Mouse (Mus musculus): ENCODE results near the gene Usp34.
"Not testable (repeated sequence)": the region's sequence is repeated elsewhere in the genome, so short reads cannot be mapped to it uniquely, and the experiment has no call there.

The Usp34 gene

DNA sequence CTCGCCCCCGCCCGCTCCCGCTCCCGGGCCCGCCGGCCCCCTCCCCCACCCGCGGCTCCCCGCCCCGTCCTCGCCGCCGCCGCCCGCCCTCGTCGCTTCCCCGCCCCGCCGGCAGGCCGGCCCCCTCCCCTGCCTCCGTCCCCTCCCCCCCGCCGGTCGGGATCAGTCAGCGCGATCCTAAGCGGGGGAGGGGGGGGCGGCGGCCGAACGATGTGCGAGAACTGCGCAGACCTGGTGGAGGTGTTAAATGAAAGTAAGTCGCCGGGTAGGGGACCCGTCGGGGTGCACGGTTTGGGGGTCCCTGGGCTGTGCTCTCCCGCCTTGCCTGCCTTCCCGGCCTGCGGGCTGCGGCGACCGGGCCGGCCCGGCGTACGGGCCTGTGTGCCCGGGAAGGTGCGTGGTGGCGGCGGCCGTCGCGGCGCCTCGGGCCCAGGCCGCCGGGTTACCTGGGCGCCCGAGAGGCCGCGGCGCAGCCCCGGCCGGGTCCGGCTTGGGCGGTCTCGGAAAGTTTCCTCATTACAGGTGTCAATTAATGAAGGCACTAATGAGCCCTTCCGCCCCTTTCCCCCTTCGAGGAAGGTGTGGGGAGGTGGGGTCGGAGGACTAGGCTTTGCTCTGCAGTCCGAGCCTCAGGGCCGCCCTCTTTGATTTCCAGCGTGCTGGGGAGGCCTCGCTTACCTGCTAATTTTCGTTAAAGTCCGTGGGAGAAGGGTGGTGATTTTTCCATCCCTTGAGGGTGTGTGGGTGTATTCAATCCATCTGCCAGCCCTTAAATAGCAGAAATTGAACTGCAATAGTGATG is at the start of gene Usp34:
Gene Usp34, plus strand, starts transcription at position 132 of the 802 bp plus-strand sequence.
- DNase-seq (ENCODE audit: low read depth, low spot score) = peak; percentile 70

DNA sequence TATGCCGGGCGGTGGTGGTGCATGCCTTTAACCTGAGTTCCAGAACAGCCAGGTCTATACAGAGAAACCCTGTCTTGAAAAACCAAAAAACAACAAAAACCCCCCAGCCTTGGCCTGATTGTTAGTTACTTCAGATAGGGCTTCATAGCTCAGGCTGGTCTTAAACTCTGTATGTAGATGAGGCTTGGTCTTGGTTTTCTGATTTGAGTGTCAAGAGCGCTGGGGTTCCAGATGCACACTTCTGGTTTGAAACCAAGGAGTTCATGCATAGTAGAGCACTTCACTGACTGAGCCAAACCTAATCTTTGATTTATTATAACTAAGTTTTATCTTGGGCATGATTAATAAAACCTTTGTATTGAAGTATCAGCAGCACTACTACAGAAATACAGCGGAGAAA is 47.6 kb upstream of the Usp34 start:
- no peak for DNase-seq (ENCODE audit: low read depth, low spot score)

DNA sequence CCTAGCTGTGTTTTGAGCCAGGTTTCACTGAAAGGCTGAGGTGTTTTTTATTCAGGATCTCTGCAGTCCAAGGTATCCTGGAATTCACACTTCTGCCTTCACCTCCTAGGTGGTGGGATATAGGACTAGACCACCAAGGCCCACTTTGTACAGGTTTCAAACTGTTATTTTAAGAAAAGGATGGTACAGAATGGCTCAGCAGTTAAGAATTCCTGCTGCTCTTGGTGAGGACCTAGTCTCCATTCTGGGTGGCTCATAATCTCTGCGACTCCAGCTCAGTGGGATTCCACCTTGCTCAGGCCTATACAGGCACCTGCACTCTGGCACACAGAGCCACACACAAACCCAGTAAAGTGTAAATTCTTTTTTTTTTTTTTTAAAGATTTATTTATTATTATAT is 47.2 kb upstream of the Usp34 start:
- no peak for DNase-seq (ENCODE audit: low read depth, low spot score)

DNA sequence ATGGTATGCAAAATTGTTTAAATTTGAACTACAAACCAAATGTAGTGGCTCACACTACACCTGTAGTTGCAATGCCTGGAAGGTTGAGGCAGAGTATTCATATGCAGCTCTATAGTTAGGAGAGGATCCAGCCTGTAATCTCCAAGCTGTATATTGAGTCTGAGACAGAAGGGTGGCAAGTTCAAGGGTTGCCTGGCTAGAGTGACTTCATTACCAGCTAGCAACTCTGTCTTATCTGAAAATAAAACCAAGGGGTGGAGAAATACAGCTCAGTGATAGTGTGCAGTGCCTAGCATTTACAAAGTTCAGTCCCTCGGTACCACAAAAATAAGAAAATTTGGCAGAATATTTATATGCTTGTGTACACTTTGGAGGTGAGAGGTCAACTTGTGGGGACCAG is 46.5 kb upstream of the Usp34 start:
- no peak for DNase-seq (ENCODE audit: low read depth, low spot score)

DNA sequence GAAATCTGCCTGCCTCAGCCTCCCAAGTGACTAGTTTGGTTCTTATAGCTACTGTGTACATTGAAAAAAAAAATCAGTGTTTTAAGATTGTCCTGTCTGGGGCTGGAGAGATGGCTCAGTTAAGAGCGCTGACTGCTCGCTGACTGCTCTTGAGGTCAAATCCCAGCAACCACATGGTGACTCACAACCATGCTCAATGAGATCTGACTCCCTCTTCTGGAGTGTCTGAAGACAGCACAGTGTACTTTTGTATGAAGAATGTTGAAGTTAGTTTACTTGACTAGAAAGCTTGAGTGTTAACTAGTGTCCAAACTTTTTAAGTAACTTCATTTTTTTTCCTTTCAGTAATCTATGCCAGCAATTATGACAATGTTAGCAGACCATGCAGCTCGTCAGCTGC is 45.2 kb upstream of the Usp34 start:
- DNase-seq (ENCODE audit: low read depth, low spot score) = peak; percentile 77

DNA sequence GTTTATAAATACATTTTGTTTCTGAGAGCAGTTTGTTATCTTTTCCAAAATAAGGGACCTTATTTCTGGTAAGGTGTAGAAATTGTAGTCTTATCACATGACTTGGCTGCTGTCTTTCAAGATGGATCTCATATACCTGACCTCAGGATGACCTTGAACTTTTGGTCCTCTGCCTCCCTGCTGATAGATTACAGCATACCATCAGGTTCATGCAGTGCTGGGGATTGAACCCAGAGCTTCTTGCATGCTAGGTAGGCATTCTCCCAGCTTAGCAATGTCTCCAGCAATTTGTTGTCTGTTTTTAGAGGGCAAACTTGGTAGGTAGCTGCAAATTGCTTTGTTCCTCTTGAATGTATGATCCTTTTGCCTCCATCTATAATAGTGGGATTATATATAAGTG is 41.7 kb upstream of the Usp34 start:
- DNase-seq (ENCODE audit: low read depth, low spot score) = peak; percentile 81

DNA sequence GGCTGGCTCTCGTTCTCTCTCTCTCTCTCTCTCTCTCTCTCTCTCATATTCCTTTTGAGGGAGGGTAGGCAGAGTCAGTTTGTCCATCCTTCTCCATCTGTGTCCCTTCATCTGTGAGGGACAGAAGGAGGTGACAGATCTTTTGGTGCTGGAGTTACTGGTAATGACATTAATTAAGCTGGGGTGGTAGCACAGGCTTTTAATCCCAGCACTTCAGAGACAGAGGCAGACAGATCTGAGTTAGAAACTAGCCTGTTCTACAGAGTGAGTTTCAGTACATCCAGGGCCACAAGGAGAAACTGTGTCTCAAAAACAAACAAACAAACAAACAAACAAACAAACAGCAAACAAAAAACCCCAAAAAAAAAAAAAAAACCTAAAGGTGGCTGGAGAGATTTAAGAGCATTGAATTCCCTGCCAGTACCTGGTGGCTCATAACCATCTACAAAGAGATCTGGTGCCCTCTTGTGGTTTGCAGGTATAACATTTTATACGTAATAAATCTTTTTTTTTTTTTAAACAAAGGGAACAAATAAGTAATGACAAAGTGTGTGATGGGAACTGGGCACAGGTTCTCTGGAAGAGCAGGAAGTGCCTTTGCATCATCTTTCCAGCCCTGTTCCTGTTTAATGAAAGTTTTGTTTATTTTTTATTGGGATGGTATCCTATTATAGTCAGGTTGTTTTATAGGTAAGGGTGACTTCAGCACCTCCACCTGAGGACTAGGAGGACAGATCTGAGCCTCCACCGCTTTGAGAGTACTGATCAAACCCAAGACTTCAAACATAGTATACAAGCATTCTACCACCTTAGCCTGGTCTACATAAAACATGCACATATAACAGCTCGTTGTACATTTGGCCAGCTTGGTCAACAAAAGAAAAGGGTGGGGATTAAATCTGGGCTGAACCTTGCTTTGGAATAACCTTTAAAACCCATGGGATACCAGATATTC is 34.6 kb upstream of the Usp34 start:
- peak; percentile 63 for DNase-seq (ENCODE audit: low read depth, low spot score)

DNA sequence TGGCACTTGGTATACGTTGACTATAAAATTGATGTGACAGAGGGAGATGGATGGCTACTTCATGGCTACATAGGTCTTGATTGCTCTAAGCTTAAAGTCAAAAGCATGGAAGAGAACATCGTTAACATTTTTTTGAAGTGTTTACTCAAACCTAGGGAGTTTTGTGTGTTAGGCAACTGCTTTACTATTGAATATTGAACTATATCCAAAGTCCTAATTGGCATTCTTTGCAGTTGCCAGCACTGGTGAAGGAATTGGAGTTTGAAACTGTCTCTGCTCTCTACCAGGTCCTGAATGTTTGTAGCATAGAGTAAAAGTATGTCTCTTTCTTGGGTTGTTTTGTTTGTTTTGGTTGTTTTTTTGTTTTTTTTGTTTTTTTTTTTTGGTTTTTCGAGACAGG is 30.9 kb upstream of the Usp34 start:
- DNase-seq (ENCODE audit: low read depth, low spot score) = no peak

DNA sequence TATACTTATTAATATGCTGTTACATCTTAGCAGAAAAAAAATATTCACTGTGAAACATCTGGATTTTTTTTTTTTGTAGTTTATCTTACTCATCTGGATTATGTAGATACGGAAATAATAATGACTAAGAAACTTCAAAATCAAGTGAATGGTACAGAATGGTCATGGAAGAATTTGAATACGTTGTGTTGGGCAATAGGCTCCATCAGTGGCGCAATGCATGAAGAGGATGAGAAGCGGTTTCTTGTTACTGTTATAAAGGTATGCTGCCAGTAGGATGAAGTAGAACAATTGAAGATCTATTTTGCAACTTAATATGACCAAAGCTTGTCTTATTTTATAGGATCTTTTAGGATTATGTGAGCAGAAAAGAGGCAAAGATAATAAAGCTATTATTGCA is 22.2 kb upstream of the Usp34 start:
- no peak for DNase-seq (ENCODE audit: low read depth, low spot score)

DNA sequence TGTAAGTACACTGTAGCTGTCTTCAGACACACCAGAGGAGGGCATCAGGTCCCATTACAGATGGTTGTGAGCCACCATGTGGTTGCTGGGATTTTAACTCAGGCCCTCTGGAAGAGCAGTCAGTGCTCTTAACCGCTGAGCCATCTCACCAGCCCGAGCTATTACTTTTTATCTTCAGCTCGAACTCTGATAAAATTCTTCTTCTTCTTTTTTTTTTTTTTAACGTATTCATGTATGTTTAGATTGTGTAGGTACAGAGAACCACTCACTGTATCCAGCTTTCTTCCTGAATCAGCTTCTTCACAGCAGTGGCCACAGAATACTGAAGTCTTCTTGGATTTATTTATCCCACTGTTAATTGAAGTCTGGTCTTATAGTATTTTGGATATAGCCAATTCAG is 17.8 kb upstream of the Usp34 start:
- DNase-seq (ENCODE audit: low read depth, low spot score) = not testable (repeated sequence)

DNA sequence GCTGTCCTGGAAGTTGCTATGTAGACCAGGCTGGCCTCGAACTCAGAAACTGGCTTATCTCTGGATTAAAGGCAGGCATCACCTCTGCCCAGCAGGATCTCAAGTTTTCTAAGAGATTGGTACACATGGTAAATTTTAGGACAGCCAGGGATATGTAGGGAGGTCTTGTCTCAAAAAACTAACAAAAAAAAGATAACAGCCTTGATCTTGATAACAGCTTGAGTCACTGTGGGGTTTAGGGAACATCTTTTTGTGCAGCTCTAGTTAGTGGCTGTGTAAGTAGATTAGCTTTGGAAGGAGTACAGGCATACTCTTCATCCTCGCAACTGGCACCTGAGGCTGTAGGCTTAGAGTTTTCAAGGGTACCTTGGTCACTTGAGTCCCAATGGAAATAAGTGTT is 9.3 kb upstream of the Usp34 start:
- DNase-seq (ENCODE audit: low read depth, low spot score) = no peak

DNA sequence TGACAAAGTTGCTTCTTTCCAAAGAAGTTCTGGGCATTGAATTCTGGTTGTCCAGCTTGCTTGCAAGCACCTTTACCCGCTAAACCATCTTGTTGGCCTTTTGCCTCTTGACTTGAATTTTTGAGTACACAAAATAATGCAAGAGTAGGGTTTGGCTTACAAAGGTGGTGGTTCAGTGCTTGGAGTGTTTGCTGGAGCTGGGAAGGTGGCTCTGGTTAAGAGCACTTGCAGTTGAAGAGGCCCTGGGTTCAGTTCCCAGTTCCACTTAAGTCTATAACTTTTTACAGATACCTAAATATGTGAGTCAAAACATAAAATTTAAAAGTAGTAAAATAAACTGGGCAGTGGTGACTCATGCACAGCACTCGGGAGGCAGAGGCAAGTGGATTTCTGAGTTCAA is 8.4 kb upstream of the Usp34 start:
- DNase-seq (ENCODE audit: low read depth, low spot score) = no peak

DNA sequence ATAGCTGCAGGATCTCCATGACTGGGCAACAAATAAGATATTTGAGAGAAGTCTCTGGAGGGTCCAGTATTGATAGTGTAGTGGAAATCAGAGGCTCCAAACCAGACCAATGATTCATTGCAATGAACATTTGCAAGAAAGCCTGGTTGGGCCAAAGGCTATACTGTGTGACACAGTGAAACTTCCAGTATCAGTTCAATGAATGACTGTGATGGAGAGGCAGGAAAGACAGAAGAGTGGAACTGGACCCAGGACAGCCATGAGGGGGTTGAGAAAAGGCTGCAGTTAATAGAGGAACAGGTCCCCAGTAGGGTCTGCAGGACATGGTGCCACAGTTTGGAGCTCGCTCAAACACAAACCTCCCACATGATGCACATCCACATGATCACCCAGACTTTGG is 6.8 kb upstream of the Usp34 start:
- DNase-seq (ENCODE audit: low read depth, low spot score) = no peak

DNA sequence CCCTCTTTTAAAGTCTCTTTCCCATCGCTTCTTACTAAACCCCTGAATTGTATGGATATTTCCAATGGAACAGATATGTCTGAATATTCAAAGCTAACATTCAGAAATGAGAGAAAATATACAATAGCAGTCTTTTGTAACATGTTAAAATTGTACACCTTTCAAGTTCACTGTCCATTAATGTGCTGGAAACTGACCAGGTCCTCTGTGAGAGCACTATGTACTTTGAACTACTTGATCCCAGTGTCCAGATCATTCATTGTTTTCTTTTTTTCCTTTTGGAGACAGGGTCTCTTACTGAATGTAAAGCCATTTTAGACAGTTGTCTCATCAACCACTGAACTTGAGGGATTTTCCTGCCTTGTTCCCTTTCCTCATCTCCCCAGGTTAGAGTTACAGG is 3.6 kb upstream of the Usp34 start:
- DNase-seq (ENCODE audit: low read depth, low spot score) = no peak

DNA sequence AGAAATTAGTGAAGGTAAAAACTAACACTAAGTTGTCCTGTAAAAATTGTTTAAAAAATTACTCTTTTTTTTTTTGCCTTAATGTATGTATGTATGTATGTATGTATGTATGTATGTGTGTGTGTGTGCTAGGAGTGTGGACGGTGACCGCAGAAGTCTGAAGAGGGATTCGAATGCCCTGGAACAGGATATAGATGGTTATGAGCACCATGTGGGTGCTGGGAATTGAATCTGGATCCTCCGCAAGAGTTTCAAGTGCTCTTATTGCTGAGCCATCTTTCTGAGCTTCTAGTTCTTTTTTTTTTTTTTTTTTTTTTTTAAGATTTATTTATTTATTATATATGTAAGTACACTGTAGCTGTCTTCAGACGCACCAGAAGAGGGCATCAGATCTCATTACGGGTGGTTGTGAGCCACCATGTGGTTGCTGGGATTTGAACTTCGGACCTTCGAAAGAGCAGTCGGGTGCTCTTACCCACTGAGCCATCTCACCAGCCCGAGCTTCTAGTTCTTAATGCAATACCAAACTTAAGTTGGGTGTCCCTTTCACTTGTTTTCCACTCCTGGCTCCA is 1.5 kb upstream of the Usp34 start:
- DNase-seq (ENCODE audit: low read depth, low spot score) = peak; percentile 38

DNA sequence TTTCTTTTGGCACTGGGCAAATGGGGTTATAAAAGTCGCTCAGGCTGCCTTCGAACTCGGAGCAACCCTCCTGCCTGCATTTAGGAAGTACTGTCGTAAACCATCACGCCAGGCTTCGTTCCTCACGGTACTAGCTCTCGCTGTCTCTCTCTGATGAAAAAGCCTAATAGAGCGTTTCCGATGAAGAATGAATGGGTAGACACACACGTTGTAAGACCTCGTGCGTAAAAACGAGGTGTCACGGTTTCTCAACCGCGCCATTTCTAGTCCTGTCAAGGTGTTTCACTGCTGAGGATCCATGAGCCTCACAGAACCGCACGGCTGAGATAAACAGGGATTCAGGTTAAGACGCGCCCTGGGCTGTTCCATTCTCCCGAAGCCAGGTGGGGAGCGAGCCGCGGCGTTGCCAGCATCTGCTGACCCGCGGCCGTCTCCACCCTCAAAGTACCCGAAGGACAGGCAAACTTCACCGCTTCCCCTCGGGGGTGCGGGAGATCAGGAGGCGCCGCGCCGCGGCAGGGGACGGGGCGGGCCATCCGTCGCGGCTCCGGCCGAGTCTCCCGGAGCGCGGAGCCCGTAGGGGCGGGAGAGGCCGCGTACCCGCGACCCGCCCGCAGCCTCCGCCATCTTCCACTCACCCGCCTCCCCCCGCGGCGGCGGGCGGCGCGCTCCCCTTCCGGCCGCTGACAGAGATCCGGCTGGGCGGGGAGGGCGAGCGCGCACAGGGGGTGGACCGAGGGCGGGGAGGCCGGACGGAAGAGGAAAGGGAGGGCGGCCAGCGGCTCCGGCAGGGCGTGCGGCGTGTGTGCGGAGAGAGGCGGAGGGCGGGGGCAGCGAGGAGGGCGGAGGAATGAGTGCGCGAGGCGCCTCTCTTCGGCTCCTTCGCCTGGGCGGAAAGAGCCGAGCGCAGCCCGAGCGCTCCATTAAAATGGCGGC is 754 bp upstream of the Usp34 start:
- peak; percentile 87 for DNase-seq (ENCODE audit: low read depth, low spot score)

DNA sequence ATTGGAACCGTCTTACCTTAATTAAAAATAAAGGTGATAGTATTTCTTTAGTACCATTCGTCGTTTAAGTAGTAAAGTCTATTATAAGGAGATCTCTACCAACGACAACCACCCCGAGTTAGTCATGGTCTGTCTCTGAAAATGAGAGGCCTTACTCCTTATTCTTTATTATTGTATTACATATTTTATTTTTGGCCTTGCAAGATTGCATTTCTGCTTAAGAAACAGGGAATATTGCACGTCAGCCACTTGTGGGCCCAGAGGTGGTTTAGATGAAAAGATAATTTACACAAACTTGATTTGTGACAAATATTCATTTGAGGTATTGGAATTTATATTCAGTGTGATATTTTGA is 848 bp downstream of the Usp34 start:
- DNase-seq (ENCODE audit: low read depth, low spot score) = no peak

DNA sequence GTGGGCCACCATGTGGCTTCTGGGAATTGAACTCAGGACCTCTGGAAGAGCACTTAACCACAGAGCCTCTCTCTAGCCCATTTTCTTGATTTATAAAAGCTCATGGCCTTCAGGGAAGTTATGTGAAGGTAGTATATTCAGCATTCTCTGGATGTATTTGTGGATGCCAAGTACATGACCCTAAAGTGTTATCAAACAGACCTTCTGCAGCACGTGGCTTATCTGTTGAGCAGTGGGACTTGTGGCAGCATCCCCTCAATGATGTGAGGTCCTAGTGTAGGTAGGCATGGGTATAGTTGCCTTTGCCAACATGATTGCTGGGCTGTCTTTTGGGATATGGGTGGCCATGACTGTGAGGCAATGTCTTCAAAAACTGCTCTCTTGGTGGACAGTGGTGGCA is 6.8 kb downstream of the Usp34 start:
- DNase-seq (ENCODE audit: low read depth, low spot score) = no peak

DNA sequence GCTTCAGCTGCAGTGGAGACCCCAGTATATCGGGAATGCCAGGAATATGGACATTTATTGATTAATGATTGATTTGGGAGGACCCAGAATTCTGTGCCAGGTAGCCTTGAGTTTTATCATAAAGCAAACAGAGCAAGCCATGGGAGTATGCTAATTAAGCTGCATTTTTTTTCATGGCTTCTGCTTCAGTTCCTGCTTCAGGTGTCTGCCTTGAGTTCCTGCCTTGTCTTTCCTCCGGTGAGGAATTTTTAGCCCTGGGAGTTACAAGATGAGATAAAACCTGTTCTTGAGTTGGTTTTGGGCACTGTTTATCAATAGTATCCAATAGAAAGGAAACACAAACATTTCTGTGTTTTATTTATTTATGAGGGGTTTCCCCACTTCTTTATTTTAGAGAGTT is 22.7 kb downstream of the Usp34 start:
- DNase-seq (ENCODE audit: low read depth, low spot score) = no peak

DNA sequence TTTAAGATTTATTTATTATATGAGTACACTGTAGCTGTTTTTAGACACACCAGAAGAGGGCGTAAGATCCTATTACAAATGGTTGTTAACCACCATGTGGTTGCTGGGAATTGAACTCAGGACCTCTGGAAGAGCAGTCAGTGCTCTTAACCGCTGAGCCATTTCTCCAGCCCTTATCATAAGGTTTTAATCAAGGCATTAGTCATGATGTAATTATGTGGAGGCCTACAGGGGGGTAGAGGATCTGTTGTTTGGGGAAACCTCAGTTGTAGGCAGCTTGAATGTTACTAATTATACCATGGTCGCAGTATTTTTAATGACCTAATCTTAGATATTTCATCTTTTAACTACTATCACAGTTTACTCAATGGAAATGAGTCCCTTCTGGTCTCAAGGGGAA is 25.4 kb downstream of the Usp34 start:
- no peak for DNase-seq (ENCODE audit: low read depth, low spot score)

DNA sequence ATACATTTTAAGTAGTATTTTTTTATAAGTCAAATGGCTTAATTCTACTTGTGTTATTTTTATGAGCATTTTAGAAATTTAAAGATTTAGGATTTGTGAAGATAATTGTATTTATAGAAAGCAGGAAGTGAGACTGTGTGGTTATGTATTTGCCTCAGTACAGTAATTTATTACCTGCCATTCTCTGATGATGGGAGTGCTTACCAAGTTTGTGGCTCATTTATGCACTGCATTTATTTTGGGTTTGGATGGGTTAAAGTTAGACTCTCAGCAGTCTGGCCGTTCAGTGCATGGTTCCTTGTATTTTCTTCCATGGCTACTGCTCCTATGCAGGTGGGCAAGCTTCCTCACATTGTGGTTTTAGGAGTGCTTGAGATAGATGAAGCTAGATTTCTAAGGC is 28.5 kb downstream of the Usp34 start:
- no peak for DNase-seq (ENCODE audit: low read depth, low spot score)
